Mouse (Mus musculus) cerebellum, adult 2 months (tissue): ENCODE results near the gene Cab39l. TPM values are rescaled to one million over a fixed set of nuclear protein-coding genes. Genes with fewer than 3 reads are reported as not detected.

Source experiments
- DNase-seq, 2 experiments: peaks; one replicate each; pipeline ENCODE4 v3.0.0; 2021
- H3K27ac ChIP-seq: fragments of 200-500 bp; 2 replicates; pipeline ENCODE4 v1.5.1; 2012; ENCODE audit warnings: low read length, control low read depth, inconsistent platforms; ENCODE audit not compliant: insufficient read depth
- H3K27me3 ChIP-seq: fragments of 200-500 bp; 2 replicates; pipeline ENCODE4 v1.6.1; 2012; ENCODE audit warnings: inconsistent platforms, mild to moderate bottlenecking, low read length, moderate library complexity; ENCODE audit not compliant: control insufficient read depth, insufficient read depth
- H3K4me1 ChIP-seq: fragments of 200-500 bp; 2 replicates; pipeline ENCODE4 v1.6.1; 2011; ENCODE audit warnings: low read length; ENCODE audit not compliant: control insufficient read depth, insufficient read depth
- H3K4me3 ChIP-seq: fragments of 200-500 bp; replicated peaks from 2 replicates; pipeline ENCODE3; 2011; ENCODE audit warnings: mild to moderate bottlenecking, low read depth, low read length, control low read depth; ENCODE audit not compliant: insufficient read depth
- CTCF ChIP-seq: fragments of 200-500 bp; IDR thresholded peaks from 2 replicates; pipeline ENCODE4 v1.5.1; 2011; ENCODE audit warnings: low read depth, mild to moderate bottlenecking, control low read depth, low read length, moderate library complexity, borderline replicate concordance; ENCODE audit not compliant: insufficient read depth
- POLR2A ChIP-seq: fragments of 200-500 bp; IDR thresholded peaks from 2 replicates; pipeline ENCODE4 v1.6.1; 2011; ENCODE audit warnings: low read length, control low read depth, borderline replicate concordance; ENCODE audit not compliant: insufficient read depth
- WGBS: fragments of 180-500 bp; shearing (Covaris S2); methylation state at CpG from one replicate; pipeline ENCODE4 v1.1.7; 2018; 5-methylcytosine and 5-hydroxymethylcytosine counted together
- polyA plus RNA-seq: library from polyadenylated mRNA; depleted of rRNA; stranded (reverse); fragments of >200 nt; gene quantifications from 2 replicates; pipeline ENCODE4 v1.2.3, GENCODE M21; 2012

Cab39l gene
- polyA plus RNA-seq, 1 experiment = 24.6 TPM

DNA sequence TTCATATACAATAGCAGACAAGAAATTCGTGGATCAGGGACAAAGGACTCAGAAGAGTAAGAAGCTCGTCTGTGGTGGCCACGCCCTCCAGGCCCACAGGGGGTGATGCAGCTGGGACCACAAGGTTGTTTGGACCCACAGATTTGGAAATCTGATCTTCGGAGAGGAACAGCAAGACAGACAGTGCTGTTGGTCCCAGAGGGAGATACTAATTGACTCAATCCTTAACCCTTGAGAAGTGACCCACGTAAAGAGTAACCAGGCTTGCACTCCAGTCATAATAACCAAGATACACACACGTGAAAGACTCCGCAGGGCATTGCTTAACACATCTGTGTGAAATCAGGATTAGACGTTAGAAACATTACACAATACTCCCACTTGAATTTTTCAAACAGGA, 151.1 kb downstream of the Cab39l start:
- WGBS = 75% methylated on average over 8 of the region's 8 CpGs

GRCm38 (mm10) chr14:59592593-59592992, 151.8 kb downstream of the Cab39l start:
- no peak for TF ChIP-seq POLR2A
- TF ChIP-seq CTCF = no peak
- 95% methylated on average over 3 of the region's 3 CpGs for WGBS
- no peaks in the 10 kb centered on the region for H3K27me3 ChIP-seq
- H3K4me3 ChIP-seq = no peak overlapping the region
- no peak for DNase-seq
- no peaks in the 10 kb centered on the region for H3K4me1 ChIP-seq
- H3K27ac ChIP-seq = no peak overlapping the region

More for the DNA sequence above, 151.1 kb downstream of the Cab39l start:
- TF ChIP-seq POLR2A (no peak), CTCF (no peak)
- no peaks in the 10 kb centered on the region for H3K4me1 ChIP-seq
- H3K27me3 ChIP-seq = no peaks in the 10 kb centered on the region
- no peak overlapping the region for H3K27ac ChIP-seq
- DNase-seq = no peak
- H3K4me3 ChIP-seq = no peak overlapping the region

DNA sequence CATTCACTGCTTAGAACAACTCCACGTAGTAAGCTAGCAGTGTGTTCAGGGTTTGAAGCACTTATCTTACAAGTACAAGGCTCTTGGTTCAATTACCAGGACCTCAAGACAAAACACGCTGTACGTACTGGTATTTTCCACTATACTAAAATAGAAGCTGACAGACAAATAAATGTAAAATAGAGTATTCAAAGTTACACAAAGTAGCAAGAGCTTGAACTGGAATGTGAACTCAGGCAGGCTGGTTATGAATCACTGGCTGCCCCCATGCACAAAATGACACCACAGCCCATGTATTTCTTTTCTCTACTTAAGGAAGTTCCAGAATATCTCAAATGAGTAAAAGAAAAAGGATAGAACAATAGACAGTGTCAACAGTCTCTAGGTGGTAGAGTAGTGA, 154.2 kb downstream of the Cab39l start:
- H3K27ac ChIP-seq = no peak overlapping the region
- DNase-seq = no peak
- no peaks in the 10 kb centered on the region for H3K27me3 ChIP-seq
- no peak overlapping the region for H3K4me3 ChIP-seq
- 91% methylated on average over 3 of the region's 3 CpGs for WGBS
- H3K4me1 ChIP-seq = no peaks in the 10 kb centered on the region
- TF ChIP-seq CTCF (no peak), POLR2A (no peak)

DNA sequence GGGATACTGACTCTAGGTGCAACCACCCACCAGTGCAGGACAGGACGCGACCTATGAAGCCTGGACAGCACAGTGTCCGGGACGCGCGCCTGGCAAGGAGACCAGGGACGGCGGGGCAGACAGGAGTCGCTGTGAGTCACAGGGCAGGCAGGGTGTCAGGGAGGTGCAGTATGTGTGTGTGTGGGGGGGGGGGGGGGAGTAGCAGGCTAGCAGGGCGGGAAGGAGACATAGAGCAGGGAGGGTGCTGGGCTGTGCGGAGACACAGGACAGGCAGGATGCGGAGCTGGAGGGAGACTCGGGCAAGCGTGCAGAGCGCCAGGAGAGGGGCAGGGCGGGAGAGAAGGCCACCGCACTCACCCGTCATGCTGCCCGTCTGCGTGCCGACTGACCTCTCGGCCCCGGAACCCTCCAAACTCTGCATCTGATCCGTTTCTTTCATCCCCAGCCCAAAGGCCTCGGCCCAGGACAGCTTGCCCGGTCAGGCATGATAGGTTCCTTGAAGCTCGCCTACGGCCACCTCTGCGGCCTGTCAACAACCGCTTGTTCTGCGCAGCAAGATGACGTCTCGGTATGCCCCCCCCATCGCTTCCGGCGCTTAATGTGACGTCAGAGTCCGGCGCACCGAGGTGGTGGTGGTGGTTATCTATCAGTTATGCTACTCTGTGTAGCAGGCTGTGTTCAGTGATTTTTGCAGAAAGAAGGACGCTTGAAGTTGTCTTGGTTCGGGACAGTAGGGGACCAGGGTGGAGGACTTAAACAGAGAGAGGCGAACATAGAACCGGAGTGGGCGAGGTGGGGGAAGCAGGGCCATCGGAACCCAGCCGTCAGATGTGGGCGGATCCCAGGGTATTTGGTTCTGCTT, 156.9 kb downstream of the Cab39l start, which contains the start of gene Cdadc1:
TSS of gene Cdadc1 (minus strand) at position 562 of the 862 bp plus-strand sequence.
- Histone ChIP-seq H3K4me3 (peak within 1 kb of the TSS; percentile 86), H3K27me3 (no peaks in the 10 kb centered on the region), H3K4me1 (no peaks in the 10 kb centered on the region), H3K27ac (peak within 1 kb of the TSS; percentile 71)
- DNase-seq = peak; percentile 95 to 99
- under 1% methylated on average over 47 of the region's 48 CpGs for WGBS
- TF ChIP-seq POLR2A = peak; percentile 96
- TF ChIP-seq CTCF = no peak

DNA sequence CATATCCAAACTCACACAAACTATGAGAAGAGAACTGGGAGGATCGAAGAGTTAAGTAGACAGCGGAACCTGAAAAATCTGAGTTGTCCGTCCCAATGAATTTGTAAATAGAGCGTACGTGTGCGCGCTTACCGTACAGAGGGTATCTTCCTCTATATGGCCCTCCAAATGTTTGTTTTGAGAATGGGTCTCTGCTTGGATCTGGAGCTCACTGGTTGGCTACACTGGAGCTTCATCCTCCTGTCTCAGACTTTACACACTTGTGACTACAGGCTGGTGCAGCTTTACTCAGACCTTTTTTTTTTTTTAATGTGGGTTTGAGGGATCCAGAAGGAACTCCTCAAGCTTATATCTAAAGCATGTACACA, 157.5 kb downstream of the Cab39l start:
- peak overlapping the region; percentile 86 for H3K4me3 ChIP-seq
- 0 out of 2 replicates have a peak overlapping the region, but pooled peaks have one; percentile 22 for H3K27ac ChIP-seq
- H3K27me3 ChIP-seq = no peaks in the 10 kb centered on the region
- 2% methylated on average over 8 of the region's 8 CpGs for WGBS
- H3K4me1 ChIP-seq = no peaks in the 10 kb centered on the region
- no peak for DNase-seq
- TF ChIP-seq CTCF (no peak), POLR2A (no peak)

- Histone ChIP-seq H3K27ac (no peak overlapping the region), H3K27me3 (no peaks in the 10 kb centered on the region), H3K4me1 (no peaks in the 10 kb centered on the region), H3K4me3 (no peak overlapping the region)
- peak in 1 of 2 experiments; percentile 19 for DNase-seq
- WGBS = 55% methylated on average over 5 of the region's 5 CpGs
- no peak for TF ChIP-seq POLR2A
- TF ChIP-seq CTCF = no peak; the same call in 1 of the 2 replicates
Observed at GRCm38 (mm10) chr14:59604002-59604645, 163.4 kb downstream of the Cab39l start.

GRCm38 (mm10) chr14:59605671-59606353, 165.0 kb downstream of the Cab39l start:
- peak; percentile 40 to 64 for DNase-seq
- no peaks in the 10 kb centered on the region for H3K27me3 ChIP-seq
- no peaks in the 10 kb centered on the region for H3K4me1 ChIP-seq
- no peak overlapping the region for H3K27ac ChIP-seq
- H3K4me3 ChIP-seq = no peak overlapping the region
- WGBS = 13% methylated on average over 5 of the region's 5 CpGs
- no peak for TF ChIP-seq POLR2A
- peak; percentile 72 for TF ChIP-seq CTCF
